Mouse (Mus musculus): Measurements from ENCODE around the gene Col4a4. TPM values are rescaled to one million over a fixed set of nuclear protein-coding genes. Genes with fewer than 3 reads are reported as not detected.
A peak's percentile ranks its signal among the peaks of the same experiment; 100 is the strongest.

Gene Col4a4
- polyA plus RNA-seq, 1 experiment from 2014 or later, result 0.22 TPM

- H3K36me3 ChIP-seq, result no peaks in the 10 kb centered on the region
- peak overlapping the region; percentile 1; the same call in 1 of the 2 replicates for H3K27ac ChIP-seq (replicated peaks)
- H3K9ac ChIP-seq (replicated peaks), result no peak overlapping the region
- H3K27me3 ChIP-seq, result no peaks in the 10 kb centered on the region
- H3K4me2 ChIP-seq (replicated peaks), result no peak overlapping the region
- H3K4me3 ChIP-seq, result no peak overlapping the region
- H3K9me3 ChIP-seq, result no peaks in the 10 kb centered on the region
- 64% methylated on average over 15 of the region's 15 CpGs for WGBS
- peak; percentile 84 for ATAC-seq (replicated peaks)
- peaks cover 17% of the 10 kb centered on the region for H3K4me1 ChIP-seq
Measured at GRCm38 (mm10) chr1:82432919-82433648, 153.6 kb downstream of the Col4a4 start.

GRCm38 (mm10) chr1:82429061-82429460 is 157.6 kb downstream of the Col4a4 start:
- WGBS, result 16% methylated on average over 1 of the region's 1 CpGs
- Histone ChIP-seq H3K27ac (replicated peaks) (0 out of 2 replicates have a peak overlapping the region, but pooled peaks have one; percentile 19), H3K36me3 (no peaks in the 10 kb centered on the region), H3K9ac (replicated peaks) (no peak overlapping the region), H3K9me3 (no peaks in the 10 kb centered on the region), H3K4me2 (replicated peaks) (no peak overlapping the region), H3K4me1 (peaks cover 12% of the 10 kb centered on the region), H3K27me3 (no peaks in the 10 kb centered on the region), H3K4me3 (no peak overlapping the region)
- peak; percentile 46; the same call in 1 of the 2 replicates for ATAC-seq (replicated peaks)

- 94% methylated on average over 5 of the region's 5 CpGs for WGBS
- no peak for ATAC-seq (replicated peaks)
- Histone ChIP-seq H3K4me2 (replicated peaks) (no peak overlapping the region), H3K9ac (replicated peaks) (no peak overlapping the region), H3K9me3 (no peaks in the 10 kb centered on the region), H3K27me3 (no peaks in the 10 kb centered on the region), H3K4me1 (peaks cover 6% of the 10 kb centered on the region; the same call in 1 of the 2 replicates), H3K4me3 (no peak overlapping the region), H3K27ac (replicated peaks) (no peak overlapping the region), H3K36me3 (no peaks in the 10 kb centered on the region)
Measured at GRCm38 (mm10) chr1:82427729-82428128, 158.9 kb downstream of the Col4a4 start.

- WGBS, result 84% methylated on average over 4 of the region's 4 CpGs
- Histone ChIP-seq H3K4me2 (replicated peaks) (no peak overlapping the region), H3K36me3 (no peaks in the 10 kb centered on the region), H3K27ac (replicated peaks) (no peak overlapping the region), H3K27me3 (no peaks in the 10 kb centered on the region), H3K9ac (replicated peaks) (no peak overlapping the region), H3K4me1 (peaks cover 5% of the 10 kb centered on the region; the same call in 1 of the 2 replicates), H3K9me3 (no peaks in the 10 kb centered on the region), H3K4me3 (no peak overlapping the region)
- ATAC-seq (replicated peaks), result no peak
Measured at GRCm38 (mm10) chr1:82415641-82416040, 171.0 kb downstream of the Col4a4 start.

GRCm38 (mm10) chr1:82414434-82415045 is 172.1 kb downstream of the Col4a4 start:
- WGBS, result 96% methylated on average over 3 of the region's 3 CpGs
- no peak overlapping the region for H3K9ac ChIP-seq (replicated peaks)
- H3K4me3 ChIP-seq, result no peak overlapping the region
- no peaks in the 10 kb centered on the region for H3K36me3 ChIP-seq
- H3K9me3 ChIP-seq, result no peaks in the 10 kb centered on the region
- H3K4me2 ChIP-seq (replicated peaks), result no peak overlapping the region
- no peak for ATAC-seq (replicated peaks)
- H3K27me3 ChIP-seq, result no peaks in the 10 kb centered on the region
- no peak overlapping the region for H3K27ac ChIP-seq (replicated peaks)
- H3K4me1 ChIP-seq, result peaks cover 5% of the 10 kb centered on the region; the same call in 1 of the 2 replicates

GRCm38 (mm10) chr1:82412085-82412484 is 174.6 kb downstream of the Col4a4 start:
- no peak overlapping the region for H3K27ac ChIP-seq (replicated peaks)
- no peak overlapping the region for H3K4me2 ChIP-seq (replicated peaks)
- no peak overlapping the region for H3K9ac ChIP-seq (replicated peaks)
- H3K4me1 ChIP-seq, result peaks cover 11% of the 10 kb centered on the region; the same call in 1 of the 2 replicates
- 77% methylated on average over 4 of the region's 4 CpGs for WGBS
- no peak for ATAC-seq (replicated peaks)
- H3K9me3 ChIP-seq, result no peaks in the 10 kb centered on the region
- no peaks in the 10 kb centered on the region for H3K36me3 ChIP-seq
- H3K4me3 ChIP-seq, result no peak overlapping the region
- no peaks in the 10 kb centered on the region for H3K27me3 ChIP-seq

- Histone ChIP-seq H3K9me3 (no peaks in the 10 kb centered on the region), H3K27ac (replicated peaks) (no peak overlapping the region), H3K27me3 (no peaks in the 10 kb centered on the region), H3K4me3 (no peak overlapping the region), H3K9ac (replicated peaks) (no peak overlapping the region), H3K4me2 (replicated peaks) (no peak overlapping the region), H3K36me3 (no peaks in the 10 kb centered on the region), H3K4me1 (peaks cover 9% of the 10 kb centered on the region; the same call in 1 of the 2 replicates)
- ATAC-seq (replicated peaks), result no peak
- 80% methylated on average over 5 of the region's 5 CpGs for WGBS
Measured at GRCm38 (mm10) chr1:82411521-82411920, 175.1 kb downstream of the Col4a4 start.

GRCm38 (mm10) chr1:82410548-82410947 is 176.1 kb downstream of the Col4a4 start:
- 85% methylated on average over 3 of the region's 3 CpGs for WGBS
- no peak for ATAC-seq (replicated peaks)
- H3K27ac ChIP-seq (replicated peaks), result no peak overlapping the region

GRCm38 (mm10) chr1:82409271-82409670 is 177.4 kb downstream of the Col4a4 start:
- ATAC-seq (replicated peaks), result no peak
- H3K9me3 ChIP-seq, result no peaks in the 10 kb centered on the region
- H3K27ac ChIP-seq (replicated peaks), result no peak overlapping the region
- H3K4me1 ChIP-seq, result peaks cover 9% of the 10 kb centered on the region; the same call in 1 of the 2 replicates
- H3K36me3 ChIP-seq, result no peaks in the 10 kb centered on the region
- no peak overlapping the region for H3K4me3 ChIP-seq
- no peak overlapping the region for H3K9ac ChIP-seq (replicated peaks)
- H3K27me3 ChIP-seq, result no peaks in the 10 kb centered on the region
- 92% methylated on average over 9 of the region's 9 CpGs for WGBS
- no peak overlapping the region for H3K4me2 ChIP-seq (replicated peaks)

More at GRCm38 (mm10) chr1:82410548-82410947, 176.1 kb downstream of the Col4a4 start:
- no peak overlapping the region for H3K4me3 ChIP-seq
- H3K9me3 ChIP-seq, result no peaks in the 10 kb centered on the region
- no peaks in the 10 kb centered on the region for H3K27me3 ChIP-seq
- no peak overlapping the region for H3K4me2 ChIP-seq (replicated peaks)
- peaks cover 9% of the 10 kb centered on the region; the same call in 1 of the 2 replicates for H3K4me1 ChIP-seq
- no peak overlapping the region for H3K9ac ChIP-seq (replicated peaks)
- no peaks in the 10 kb centered on the region for H3K36me3 ChIP-seq

GRCm38 (mm10) chr1:82407786-82408185 is 178.9 kb downstream of the Col4a4 start:
- Histone ChIP-seq H3K4me1 (peaks cover 9% of the 10 kb centered on the region; the same call in 1 of the 2 replicates), H3K27me3 (no peaks in the 10 kb centered on the region), H3K9ac (replicated peaks) (no peak overlapping the region), H3K36me3 (no peaks in the 10 kb centered on the region), H3K4me3 (no peak overlapping the region), H3K27ac (replicated peaks) (0 out of 2 replicates have a peak overlapping the region, but pooled peaks have one; percentile 17), H3K9me3 (no peaks in the 10 kb centered on the region), H3K4me2 (replicated peaks) (no peak overlapping the region)
- ATAC-seq (replicated peaks), result peak; percentile 77
- 28% methylated on average over 3 of the region's 3 CpGs for WGBS
